Mouse (Mus musculus): Measurements from ENCODE around the gene Cyp4f15.
"Not testable (repeated sequence)": the region's sequence is repeated elsewhere in the genome, so short reads cannot be mapped to it uniquely, and the experiment has no call there.

The Cyp4f15 gene

GRCm38 (mm10) chr17:32685048-32685750 lies at the start of gene Cyp4f15:
TSS of gene Cyp4f15 (plus strand) at chr17:32685627.
- DNase-seq (ENCODE audit: low spot score): peak; percentile 14

- no peak for DNase-seq (ENCODE audit: low spot score)
These were observed 49.1 kb upstream of the Cyp4f15 start for GRCm38 (mm10) chr17:32636341-32636740.

- DNase-seq (ENCODE audit: low spot score): no peak
These were observed 48.3 kb upstream of the Cyp4f15 start for GRCm38 (mm10) chr17:32637151-32637550.

- DNase-seq (ENCODE audit: low spot score): no peak
These were observed 38.8 kb upstream of the Cyp4f15 start for GRCm38 (mm10) chr17:32646631-32647030.

GRCm38 (mm10) chr17:32653860-32654259 lies 31.6 kb upstream of the Cyp4f15 start:
- no peak for DNase-seq (ENCODE audit: low spot score)

GRCm38 (mm10) chr17:32657041-32657440 lies 28.4 kb upstream of the Cyp4f15 start:
- no peak for DNase-seq (ENCODE audit: low spot score)

- no peak for DNase-seq (ENCODE audit: low spot score)
These were observed 27.2 kb upstream of the Cyp4f15 start for GRCm38 (mm10) chr17:32658246-32658645.

- DNase-seq (ENCODE audit: low spot score): no peak
These were observed 26.7 kb upstream of the Cyp4f15 start, which contains the start of gene Cyp4f40 for GRCm38 (mm10) chr17:32658712-32659111. TSS of gene Cyp4f40 (plus strand) at chr17:32658900.

GRCm38 (mm10) chr17:32673976-32674375 lies 11.5 kb upstream of the Cyp4f15 start:
- no peak for DNase-seq (ENCODE audit: low spot score)

- no peak for DNase-seq (ENCODE audit: low spot score)
These were observed 9.3 kb upstream of the Cyp4f15 start for GRCm38 (mm10) chr17:32676040-32676635.

- no peak for DNase-seq (ENCODE audit: low spot score)
These were observed 5.0 kb upstream of the Cyp4f15 start for GRCm38 (mm10) chr17:32680404-32680803.

- no peak for DNase-seq (ENCODE audit: low spot score)
These were observed 1.3 kb downstream of the Cyp4f15 start for GRCm38 (mm10) chr17:32686722-32687121.

GRCm38 (mm10) chr17:32690959-32691358 lies 5.5 kb downstream of the Cyp4f15 start:
- DNase-seq (ENCODE audit: low spot score): no peak

- no peak for DNase-seq (ENCODE audit: low spot score)
These were observed 17.4 kb downstream of the Cyp4f15 start for GRCm38 (mm10) chr17:32702826-32703225.

GRCm38 (mm10) chr17:32710541-32710940 lies 25.1 kb downstream of the Cyp4f15 start:
- DNase-seq (ENCODE audit: low spot score): not testable (repeated sequence)

GRCm38 (mm10) chr17:32722151-32722550 lies 36.7 kb downstream of the Cyp4f15 start:
- not testable (repeated sequence) for DNase-seq (ENCODE audit: low spot score)

- DNase-seq (ENCODE audit: low spot score): no peak
These were observed 37.3 kb downstream of the Cyp4f15 start for GRCm38 (mm10) chr17:32722771-32723170.

- DNase-seq (ENCODE audit: low spot score): not testable (repeated sequence)
These were observed 40.9 kb downstream of the Cyp4f15 start for GRCm38 (mm10) chr17:32726360-32726759.

GRCm38 (mm10) chr17:32729029-32729428 lies 43.6 kb downstream of the Cyp4f15 start:
- no peak for DNase-seq (ENCODE audit: low spot score)

GRCm38 (mm10) chr17:32738406-32738805 lies 53.0 kb downstream of the Cyp4f15 start:
- no peak for DNase-seq (ENCODE audit: low spot score)

GRCm38 (mm10) chr17:32741057-32741456 lies 55.6 kb downstream of the Cyp4f15 start:
- DNase-seq (ENCODE audit: low spot score): no peak

- no peak for DNase-seq (ENCODE audit: low spot score)
These were observed 65.2 kb downstream of the Cyp4f15 start for GRCm38 (mm10) chr17:32750611-32751010.
